Mouse (Mus musculus): Measurements from ENCODE around the gene Syndig1. TPM values are rescaled to one million over a fixed set of nuclear protein-coding genes. Genes with fewer than 3 reads are reported as not detected.

The Syndig1 gene
- total and polyA plus RNA-seq, 2 experiments: not detected

DNA sequence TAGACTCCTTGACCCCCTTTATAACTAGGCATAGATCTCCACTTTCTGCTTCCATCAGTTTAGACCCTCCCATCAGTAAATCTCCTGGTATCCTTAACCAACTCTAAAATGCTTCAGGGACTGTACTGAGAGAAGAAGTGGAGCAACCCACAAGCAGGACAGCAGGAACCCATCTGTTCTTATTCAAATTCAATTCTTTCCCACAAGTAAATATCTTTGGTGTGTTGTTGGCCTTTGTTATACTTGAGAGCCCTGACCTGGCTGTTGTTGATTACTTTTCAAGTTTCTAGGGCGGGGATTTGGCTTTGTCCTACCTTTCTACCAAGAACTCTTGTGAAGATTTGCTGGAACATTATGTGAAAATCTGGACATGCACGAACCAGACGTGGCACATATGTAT lies 77.7 kb downstream of the Syndig1 start:
- Histone ChIP-seq H3K4me3 (ENCODE audit: insufficient read depth, low read depth, low read length) (no peak overlapping the region), H3K4me1 (ENCODE audit: control insufficient read depth, insufficient read depth, low read length) (no peaks in the 10 kb centered on the region), H3K36me3 (ENCODE audit: control insufficient read depth, insufficient read depth, low read length) (no peaks in the 10 kb centered on the region), H3K27ac (replicated peaks; ENCODE audit: insufficient read depth, low read depth, low read length) (no peak overlapping the region), H3K9ac (ENCODE audit: low read depth, low read length) (no peak overlapping the region), H3K27me3 (ENCODE audit: control insufficient read depth, insufficient read depth, low read length) (no peaks in the 10 kb centered on the region), H3K79me2 (ENCODE audit: control insufficient read depth, insufficient read depth, low read length) (no peaks in the 10 kb centered on the region)
- WGBS: 72% methylated on average over 3 of the region's 3 CpGs
- TF ChIP-seq POLR2A (IDR thresholded peaks at IDR 0.05; ENCODE audit: extremely low read depth, insufficient read depth, low read length): no peak
- TF ChIP-seq CTCF (IDR thresholded peaks at IDR 0.05; ENCODE audit: low read depth, low read length): no peak
- DNase-seq (ENCODE audit: extremely low read depth, low read depth, low spot score): no peak

DNA sequence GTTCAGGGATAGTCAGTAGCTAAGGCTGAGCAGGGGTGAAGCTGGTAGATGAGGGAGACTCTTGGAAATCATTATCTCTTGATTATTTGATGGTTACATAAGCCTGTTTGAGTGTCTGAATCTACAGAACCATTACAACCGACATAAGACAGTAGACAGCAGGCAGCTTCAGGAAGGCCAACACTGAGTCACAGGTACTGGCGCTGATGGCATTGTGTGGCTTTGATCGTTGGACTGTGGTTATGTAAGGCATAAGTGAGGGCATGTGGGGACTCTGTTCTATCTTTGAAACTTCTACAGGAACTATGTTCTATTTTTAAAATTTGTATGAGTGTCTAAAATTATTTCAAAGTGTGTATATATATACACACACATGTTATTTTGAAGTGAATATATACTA lies 88.2 kb downstream of the Syndig1 start:
- TF ChIP-seq POLR2A (IDR thresholded peaks at IDR 0.05; ENCODE audit: extremely low read depth, insufficient read depth, low read length): no peak
- no peak for TF ChIP-seq CTCF (IDR thresholded peaks at IDR 0.05; ENCODE audit: low read depth, low read length)
- H3K4me1 ChIP-seq (ENCODE audit: control insufficient read depth, insufficient read depth, low read length): no peaks in the 10 kb centered on the region
- H3K4me3 ChIP-seq (ENCODE audit: insufficient read depth, low read depth, low read length): no peak overlapping the region
- 79% methylated on average over 3 of the region's 3 CpGs for WGBS
- no peak overlapping the region for H3K27ac ChIP-seq (replicated peaks; ENCODE audit: insufficient read depth, low read depth, low read length)
- no peaks in the 10 kb centered on the region for H3K27me3 ChIP-seq (ENCODE audit: control insufficient read depth, insufficient read depth, low read length)
- H3K9ac ChIP-seq (ENCODE audit: low read depth, low read length): no peak overlapping the region
- H3K79me2 ChIP-seq (ENCODE audit: control insufficient read depth, insufficient read depth, low read length): no peaks in the 10 kb centered on the region
- H3K36me3 ChIP-seq (ENCODE audit: control insufficient read depth, insufficient read depth, low read length): no peaks in the 10 kb centered on the region
- peak; percentile 6 for DNase-seq (ENCODE audit: extremely low read depth, low read depth, low spot score)

- no peak for DNase-seq (ENCODE audit: extremely low read depth, low read depth, low spot score)
- no peaks in the 10 kb centered on the region for H3K79me2 ChIP-seq (ENCODE audit: control insufficient read depth, insufficient read depth, low read length)
- no peaks in the 10 kb centered on the region for H3K36me3 ChIP-seq (ENCODE audit: control insufficient read depth, insufficient read depth, low read length)
- H3K27ac ChIP-seq (replicated peaks; ENCODE audit: insufficient read depth, low read depth, low read length): no peak overlapping the region
- WGBS: 29% methylated on average over 2 of the region's 2 CpGs
- no peaks in the 10 kb centered on the region for H3K4me1 ChIP-seq (ENCODE audit: control insufficient read depth, insufficient read depth, low read length)
- H3K9ac ChIP-seq (ENCODE audit: low read depth, low read length): no peak overlapping the region
- TF ChIP-seq CTCF (IDR thresholded peaks at IDR 0.05; ENCODE audit: low read depth, low read length): no peak
- TF ChIP-seq POLR2A (IDR thresholded peaks at IDR 0.05; ENCODE audit: extremely low read depth, insufficient read depth, low read length): no peak
- H3K4me3 ChIP-seq (ENCODE audit: insufficient read depth, low read depth, low read length): no peak overlapping the region
- no peaks in the 10 kb centered on the region for H3K27me3 ChIP-seq (ENCODE audit: control insufficient read depth, insufficient read depth, low read length)
These were observed 94.5 kb downstream of the Syndig1 start for GRCm38 (mm10) chr2:149923561-149923960.

GRCm38 (mm10) chr2:149925911-149926310 lies 96.9 kb downstream of the Syndig1 start:
- TF ChIP-seq CTCF (IDR thresholded peaks at IDR 0.05; ENCODE audit: low read depth, low read length) (no peak), POLR2A (IDR thresholded peaks at IDR 0.05; ENCODE audit: extremely low read depth, insufficient read depth, low read length) (no peak)
- no peak for DNase-seq (ENCODE audit: extremely low read depth, low read depth, low spot score)
- Histone ChIP-seq H3K4me3 (ENCODE audit: insufficient read depth, low read depth, low read length) (no peak overlapping the region), H3K4me1 (ENCODE audit: control insufficient read depth, insufficient read depth, low read length) (no peaks in the 10 kb centered on the region), H3K36me3 (ENCODE audit: control insufficient read depth, insufficient read depth, low read length) (no peaks in the 10 kb centered on the region), H3K79me2 (ENCODE audit: control insufficient read depth, insufficient read depth, low read length) (no peaks in the 10 kb centered on the region), H3K27me3 (ENCODE audit: control insufficient read depth, insufficient read depth, low read length) (no peaks in the 10 kb centered on the region), H3K9ac (ENCODE audit: low read depth, low read length) (no peak overlapping the region), H3K27ac (replicated peaks; ENCODE audit: insufficient read depth, low read depth, low read length) (no peak overlapping the region)
- 86% methylated on average over 2 of the region's 2 CpGs for WGBS

DNA sequence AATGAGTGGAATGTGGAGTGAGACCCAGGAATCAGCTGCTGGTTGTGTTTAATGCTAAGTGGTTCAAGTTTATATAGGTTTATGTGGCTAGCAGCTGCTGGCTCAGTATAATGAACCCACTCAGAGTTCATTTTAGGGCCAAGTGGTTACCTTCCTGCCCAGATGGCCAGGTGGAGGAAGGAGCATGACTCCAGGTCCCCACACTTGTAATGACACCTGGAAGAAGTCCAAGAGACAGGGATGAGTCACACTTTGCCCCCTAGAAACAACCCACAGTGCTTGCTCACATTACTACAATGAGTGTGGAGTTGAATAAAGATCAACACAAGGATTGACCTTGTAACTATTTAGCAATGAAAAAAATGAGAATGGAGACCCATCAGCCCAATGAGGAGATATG lies 98.0 kb downstream of the Syndig1 start:
- Histone ChIP-seq H3K9ac (ENCODE audit: low read depth, low read length) (no peak overlapping the region), H3K27me3 (ENCODE audit: control insufficient read depth, insufficient read depth, low read length) (no peaks in the 10 kb centered on the region), H3K4me1 (ENCODE audit: control insufficient read depth, insufficient read depth, low read length) (no peaks in the 10 kb centered on the region), H3K27ac (replicated peaks; ENCODE audit: insufficient read depth, low read depth, low read length) (no peak overlapping the region), H3K79me2 (ENCODE audit: control insufficient read depth, insufficient read depth, low read length) (no peaks in the 10 kb centered on the region), H3K4me3 (ENCODE audit: insufficient read depth, low read depth, low read length) (no peak overlapping the region), H3K36me3 (ENCODE audit: control insufficient read depth, insufficient read depth, low read length) (no peaks in the 10 kb centered on the region)
- TF ChIP-seq POLR2A (IDR thresholded peaks at IDR 0.05; ENCODE audit: extremely low read depth, insufficient read depth, low read length) (no peak), CTCF (IDR thresholded peaks at IDR 0.05; ENCODE audit: low read depth, low read length) (no peak)
- no peak for DNase-seq (ENCODE audit: extremely low read depth, low read depth, low spot score)

GRCm38 (mm10) chr2:149927481-149927880 lies 98.5 kb downstream of the Syndig1 start:
- WGBS: 75% methylated on average over 3 of the region's 3 CpGs
- no peaks in the 10 kb centered on the region for H3K36me3 ChIP-seq (ENCODE audit: control insufficient read depth, insufficient read depth, low read length)
- no peak overlapping the region for H3K27ac ChIP-seq (replicated peaks; ENCODE audit: insufficient read depth, low read depth, low read length)
- no peak for DNase-seq (ENCODE audit: extremely low read depth, low read depth, low spot score)
- no peaks in the 10 kb centered on the region for H3K27me3 ChIP-seq (ENCODE audit: control insufficient read depth, insufficient read depth, low read length)
- TF ChIP-seq CTCF (IDR thresholded peaks at IDR 0.05; ENCODE audit: low read depth, low read length) (no peak), POLR2A (IDR thresholded peaks at IDR 0.05; ENCODE audit: extremely low read depth, insufficient read depth, low read length) (no peak)
- H3K4me1 ChIP-seq (ENCODE audit: control insufficient read depth, insufficient read depth, low read length): no peaks in the 10 kb centered on the region
- H3K79me2 ChIP-seq (ENCODE audit: control insufficient read depth, insufficient read depth, low read length): no peaks in the 10 kb centered on the region
- no peak overlapping the region for H3K4me3 ChIP-seq (ENCODE audit: insufficient read depth, low read depth, low read length)
- no peak overlapping the region for H3K9ac ChIP-seq (ENCODE audit: low read depth, low read length)

Measured in liver, adult 2 months (tissue).